Mouse (Mus musculus): Measurements from ENCODE around the gene Wdr34.
A peak's percentile ranks its signal among the peaks of the same experiment; 100 is the strongest.

The Wdr34 gene

GRCm38 (mm10) chr2:30032244-30032846, 16.3 kb downstream of the Wdr34 start:
- DNase-seq (ENCODE audit: low read depth, low spot score) = peak; percentile 19

GRCm38 (mm10) chr2:30026997-30027396, 21.7 kb downstream of the Wdr34 start:
- DNase-seq (ENCODE audit: low read depth, low spot score) = no peak

- no peak for DNase-seq (ENCODE audit: low read depth, low spot score)
Observed at GRCm38 (mm10) chr2:30025454-30025853, 23.2 kb downstream of the Wdr34 start.

GRCm38 (mm10) chr2:30014326-30014966, 34.2 kb downstream of the Wdr34 start:
- no peak for DNase-seq (ENCODE audit: low read depth, low spot score)

GRCm38 (mm10) chr2:30010840-30011281, 37.8 kb downstream of the Wdr34 start:
- no peak for DNase-seq (ENCODE audit: low read depth, low spot score)

- DNase-seq (ENCODE audit: low read depth, low spot score) = no peak
Observed at GRCm38 (mm10) chr2:30009101-30009500, 39.6 kb downstream of the Wdr34 start.

GRCm38 (mm10) chr2:29991962-29992361, 56.7 kb downstream of the Wdr34 start:
- DNase-seq (ENCODE audit: low read depth, low spot score) = no peak
